10 mouse cellular contexts compared by ENCODE assay signal in the genomic region with DNA sequence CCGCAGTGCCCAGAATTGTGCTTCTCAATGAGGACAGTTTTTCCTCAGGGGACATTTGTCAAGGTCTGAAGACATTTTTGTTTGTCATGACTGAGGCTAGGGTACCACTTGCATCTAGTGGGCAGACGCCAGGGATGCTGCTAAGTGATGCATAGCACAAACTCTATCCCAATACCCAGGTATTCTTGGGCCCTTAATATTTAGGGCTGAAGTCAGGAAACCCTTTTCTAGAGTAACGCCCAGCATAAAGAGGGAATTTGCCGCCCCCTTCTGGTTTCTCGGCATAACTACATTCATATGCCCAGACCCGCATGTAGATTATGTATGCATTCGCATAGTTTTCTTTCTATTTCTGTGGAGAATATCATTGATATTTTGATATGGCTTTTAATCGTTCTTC. TPM values are rescaled to one million over a fixed set of nuclear protein-coding genes. Genes with fewer than 3 reads are reported as not detected.
DNase-seq lines count a peak whose midpoint lies in the region; ATAC-seq and TF ChIP-seq lines count a peak whose summit lies in the region.
"Had no signal": no experiment of that assay in that cellular context is flagged by ENCODE, and none has a peak within 500 bp of the region (broad histone marks: within the 10 kb centered on the region; RNA-seq: fewer than 3 reads in every experiment).

No protein-coding gene starts in this region.

- 0 out of 2 replicates have a peak, but pooled peaks cover 3% of the 10 kb centered on the region for H3K27me3 ChIP-seq in liver, adult 2 months (ENCODE audit: control insufficient read depth, insufficient read depth, low read length)
- 0 out of 2 replicates have a peak, but pooled peaks cover 2% of the 10 kb centered on the region for H3K27me3 ChIP-seq in liver, embryonic 11.5 days (replicated peaks; ENCODE audit: control insufficient read depth, insufficient read depth, low read length)
- H3K27me3 ChIP-seq in midbrain, embryonic 11.5 days (ENCODE audit: control insufficient read depth, insufficient read depth, low read length) = no peaks in the 10 kb centered on the region
- H3K27me3 ChIP-seq in splenic B cell, adult 2 months (ENCODE audit: control insufficient read depth, insufficient read depth, low read length, poor library complexity, severe bottlenecking) = no peaks in the 10 kb centered on the region
- H3K27me3 ChIP-seq: embryonic facial prominence, embryonic 13.5 days had no signal

- peak; percentile 50 for DNase-seq in liver, adult 2 months (ENCODE audit: extremely low read depth, low read depth, low spot score)
- DNase-seq in liver, embryonic 11.5 days (ENCODE audit: low spot score) = no peak
- peak; percentile 37 to 83 for DNase-seq in adrenal gland, adult (ENCODE audit: inconsistent age in 2 of 2, low spot score in 1 of 2)
- DNase-seq in large intestine, adult 2 months (ENCODE audit: low read depth, low spot score) = peak; percentile 27
- peak; percentile 91 for DNase-seq in midbrain, embryonic 11.5 days (ENCODE audit: low spot score, missing footprints)
- DNase-seq in splenic B cell, adult 2 months (ENCODE audit: low read depth, low spot score) = peak; percentile 86

- 0 out of 2 replicates have a peak, but pooled peaks have one; percentile 11 for TF ChIP-seq CTCF in liver, adult 2 months (IDR thresholded peaks at IDR 0.05; ENCODE audit: low read depth, low read length)

- no peaks in the 10 kb centered on the region for H3K9me3 ChIP-seq in liver, embryonic 11.5 days (ENCODE audit: control insufficient read depth, low read length)
- no peaks in the 10 kb centered on the region for H3K9me3 ChIP-seq in midbrain, embryonic 11.5 days (ENCODE audit: control insufficient read depth, low read length)
- H3K9me3 ChIP-seq: embryonic facial prominence, embryonic 13.5 days had no signal

- no peak overlapping the region for H3K4me2 ChIP-seq in liver, embryonic 11.5 days
- no peak overlapping the region for H3K4me2 ChIP-seq in midbrain, embryonic 11.5 days
- H3K4me2 ChIP-seq: embryonic facial prominence, embryonic 13.5 days had no signal

- H3K79me2 ChIP-seq in liver, adult 2 months (ENCODE audit: control insufficient read depth, insufficient read depth, low read length) = no peaks in the 10 kb centered on the region

- no peak for TF ChIP-seq POLR2A in liver, adult 2 months (IDR thresholded peaks at IDR 0.05; ENCODE audit: extremely low read depth, insufficient read depth, low read length)

- no peak overlapping the region for H3K27ac ChIP-seq in liver, adult 2 months (replicated peaks; ENCODE audit: insufficient read depth, low read depth, low read length)
- H3K27ac ChIP-seq in liver, embryonic 11.5 days (ENCODE audit: low read depth, low read length) = no peak overlapping the region
- no peak overlapping the region for H3K27ac ChIP-seq in midbrain, embryonic 11.5 days (ENCODE audit: low read depth, low read length)
- H3K27ac ChIP-seq: embryonic facial prominence, embryonic 13.5 days; macrophage had no signal

- no peak overlapping the region for H3K9ac ChIP-seq in liver, adult 2 months (ENCODE audit: low read depth, low read length)
- H3K9ac ChIP-seq in liver, embryonic 11.5 days (ENCODE audit: low read depth, low read length) = no peak overlapping the region
- no peak overlapping the region for H3K9ac ChIP-seq in midbrain, embryonic 11.5 days (ENCODE audit: low read length)
- H3K9ac ChIP-seq: embryonic facial prominence, embryonic 13.5 days had no signal

- 18% methylated on average over 8 of the region's 8 CpGs for WGBS in liver, adult 2 months
- 19% methylated on average over 8 of the region's 8 CpGs for whole genome bisulfite sequencing in liver, embryonic 11.5 days
- 16% methylated on average over 8 of the region's 8 CpGs for WGBS in large intestine, adult 2 months
- WGBS in midbrain, embryonic 11.5 days = 27% methylated on average over 8 of the region's 8 CpGs

- no peak for ATAC-seq in liver, embryonic 11.5 days (replicated peaks; ENCODE audit: low FRiP score)
- ATAC-seq in common myeloid progenitor, adult 5-6 weeks (replicated peaks; ENCODE audit: low read depth, poor library complexity, severe bottlenecking) = peak; percentile 70
- ATAC-seq in hematopoietic stem cell, adult 5-6 weeks (replicated peaks in 1 of 2; ENCODE audit: insufficient read depth in 1 of 2, low FRiP score in 2 of 2, low TSS enrichment in 1 of 2, low read depth in 1 of 2, poor library complexity in 2 of 2, severe bottlenecking in 2 of 2) = peak; percentile 67 to 78
- ATAC-seq in midbrain, embryonic 11.5 days (ENCODE audit: low FRiP score) = 0 out of 2 replicates have a peak, but pooled peaks have one; percentile 51

- H3K4me3 ChIP-seq in liver, adult 2 months (ENCODE audit: insufficient read depth, low read depth, low read length) = no peak overlapping the region
- H3K4me3 ChIP-seq in liver, embryonic 11.5 days (ENCODE audit: low read depth, low read length) = no peak overlapping the region
- H3K4me3 ChIP-seq in midbrain, embryonic 11.5 days (ENCODE audit: low read depth, low read length) = no peak overlapping the region
- H3K4me3 ChIP-seq: embryonic facial prominence, embryonic 13.5 days had no signal

- H3K4me1 ChIP-seq in liver, adult 2 months (ENCODE audit: control insufficient read depth, insufficient read depth, low read length) = peaks cover 2% of the 10 kb centered on the region; the same call in 1 of the 2 replicates
- H3K4me1 ChIP-seq in liver, embryonic 11.5 days (replicated peaks; ENCODE audit: control insufficient read depth, insufficient read depth, low read length) = peaks cover 7% of the 10 kb centered on the region
- H3K4me1 ChIP-seq in midbrain, embryonic 11.5 days (ENCODE audit: control insufficient read depth, insufficient read depth, low read length) = no peaks in the 10 kb centered on the region
- H3K4me1 ChIP-seq: embryonic facial prominence, embryonic 13.5 days had no signal

- no peaks in the 10 kb centered on the region for H3K36me3 ChIP-seq in liver, adult 2 months (ENCODE audit: control insufficient read depth, insufficient read depth, low read length)
- H3K36me3 ChIP-seq in liver, embryonic 11.5 days (ENCODE audit: control insufficient read depth, insufficient read depth, low read length) = no peaks in the 10 kb centered on the region
- no peaks in the 10 kb centered on the region for H3K36me3 ChIP-seq in midbrain, embryonic 11.5 days (ENCODE audit: control insufficient read depth, insufficient read depth, low read length)
- H3K36me3 ChIP-seq in splenic B cell, adult 2 months (ENCODE audit: control insufficient read depth, insufficient read depth, low read length, poor library complexity, severe bottlenecking) = no peaks in the 10 kb centered on the region
- H3K36me3 ChIP-seq: embryonic facial prominence, embryonic 13.5 days had no signal

RNA-seq across cellular contexts. Expression of a gene that starts 7.8 kb away (rescaled TPM):
- total RNA-seq in liver, adult 2 months (2014; rRNA removed) = 0.40 and 0.46 TPM in 2 replicates
- 0.17 TPM in 1 of 2 replicates, not detected in the other for polyA plus RNA-seq in liver, adult 2 months (2012; rRNA removed)
- polyA plus RNA-seq in liver, embryonic 11.5 days (2014; fragmentation: Nextera tagmentation; extraction: Ambion mirVana) = 0.63 and 0.82 TPM in 2 replicates
- total RNA-seq in common myeloid progenitor, adult 5-6 weeks (2017) = 15.5 and 18.8 TPM in 2 replicates
- 25.9 and 29.0 TPM in 2 replicates for total RNA-seq in hematopoietic stem cell, adult 5-6 weeks (2017)
- 2.4 and 3.4 TPM in 2 replicates for polyA plus RNA-seq in large intestine, adult 2 months (2012; rRNA removed)
- not detected in 2 replicates for polyA plus RNA-seq in midbrain, embryonic 11.5 days (2014; fragmentation: Nextera tagmentation; extraction: Ambion mirVana)
- polyA plus RNA-seq: embryonic facial prominence, embryonic 13.5 days had no signal

RNA-seq across cellular contexts. Expression of a gene that starts 31.7 kb away (rescaled TPM):
- total RNA-seq in liver, adult 2 months (2014; rRNA removed) = not detected in 2 replicates
- not detected in 2 replicates for polyA plus RNA-seq in liver, adult 2 months (2012; rRNA removed)
- not detected in 2 replicates for polyA plus RNA-seq in liver, embryonic 11.5 days (2014; fragmentation: Nextera tagmentation; extraction: Ambion mirVana)
- total RNA-seq in common myeloid progenitor, adult 5-6 weeks (2017) = not detected in 2 replicates
- not detected in 2 replicates for total RNA-seq in hematopoietic stem cell, adult 5-6 weeks (2017)
- polyA plus RNA-seq in large intestine, adult 2 months (2012; rRNA removed) = 2,801 and 3,610 TPM in 2 replicates
- polyA plus RNA-seq in midbrain, embryonic 11.5 days (2014; fragmentation: Nextera tagmentation; extraction: Ambion mirVana) = not detected in 2 replicates
- polyA plus RNA-seq: embryonic facial prominence, embryonic 13.5 days; macrophage had no signal

RNA-seq across cellular contexts. Expression of a gene that starts 40.4 kb away (rescaled TPM):
- total RNA-seq in liver, adult 2 months (2014; rRNA removed) = 1.7 and 1.8 TPM in 2 replicates
- 0.60 and 1.0 TPM in 2 replicates for polyA plus RNA-seq in liver, adult 2 months (2012; rRNA removed)
- 0.12 and 0.30 TPM in 2 replicates for polyA plus RNA-seq in liver, embryonic 11.5 days (2014; fragmentation: Nextera tagmentation; extraction: Ambion mirVana)
- total RNA-seq in common myeloid progenitor, adult 5-6 weeks (2017) = 20.2 and 27.0 TPM in 2 replicates
- total RNA-seq in hematopoietic stem cell, adult 5-6 weeks (2017) = 35.9 and 41.0 TPM in 2 replicates
- polyA plus RNA-seq in large intestine, adult 2 months (2012; rRNA removed) = 2.9 and 3.6 TPM in 2 replicates
- polyA plus RNA-seq in midbrain, embryonic 11.5 days (2014; fragmentation: Nextera tagmentation; extraction: Ambion mirVana) = not detected in 2 replicates

Comparison
In these comparisons a context has a peak if more than half of its experiments do, and no peak if none do; other contexts are left out.
1. RNA of a gene that starts 31.7 kb away (polyA plus RNA-seq): 2,801 to 3,610 TPM in large intestine, adult 2 months; not detected in liver, adult 2 months, not detected in liver, embryonic 11.5 days and not detected in midbrain, embryonic 11.5 days; every median in the first group is over 1,000 times any median in the second.